Mouse (Mus musculus): ENCODE measurements around the gene Exoc3l4.

GRCm38 (mm10) chr12:111438850-111439249 lies 22.0 kb downstream of the Exoc3l4 start:
- TF ChIP-seq CTCF (IDR thresholded peaks at IDR 0.05; ENCODE audit: low read depth, low read length) (no peak), GATA1 (IDR thresholded peaks at IDR 0.05; ENCODE audit: borderline replicate concordance, low read length) (no peak), TAL1 (conservative IDR thresholded peaks at IDR 0.05; ENCODE audit: low read depth, low read length) (no peak), POLR2AphosphoS5 (IDR thresholded peaks at IDR 0.05; ENCODE audit: insufficient replicate concordance, low read depth, low read length) (no peak), GATA2 (IDR thresholded peaks at IDR 0.05; ENCODE audit: borderline replicate concordance, low read depth, low read length) (no peak)
